8 mouse cellular contexts compared by ENCODE assay signal in genomic region chr4:117134601-117134995, GRCm38 (mm10). TPM values are rescaled to one million over a fixed set of nuclear protein-coding genes. Genes with fewer than 3 reads are reported as not detected.
DNase-seq lines count a peak whose midpoint lies in the region; ATAC-seq lines count a peak whose summit lies in the region.

No protein-coding gene starts in this region.

- H3K4me1 ChIP-seq in forebrain, embryonic 12.5 days = peaks cover 38% of the 10 kb centered on the region
- H3K4me1 ChIP-seq in hindbrain, embryonic 16.5 days (ENCODE audit: control insufficient read depth, insufficient read depth, low read depth, low read length) = peaks cover 16% of the 10 kb centered on the region
- H3K4me1 ChIP-seq in midbrain, embryonic 16.5 days (ENCODE audit: control insufficient read depth, insufficient read depth, low read length) = peaks cover 18% of the 10 kb centered on the region; the same call in 1 of the 2 replicates

- H3K9me3 ChIP-seq in forebrain, embryonic 12.5 days = no peaks in the 10 kb centered on the region
- H3K9me3 ChIP-seq in hindbrain, embryonic 16.5 days (ENCODE audit: control insufficient read depth, low read length) = no peaks in the 10 kb centered on the region
- H3K9me3 ChIP-seq in midbrain, embryonic 16.5 days (replicated peaks; ENCODE audit: control insufficient read depth, low read length, poor library complexity, severe bottlenecking) = no peaks in the 10 kb centered on the region

- no peak overlapping the region for H3K27ac ChIP-seq in forebrain, embryonic 12.5 days
- no peak overlapping the region for H3K27ac ChIP-seq in hindbrain, embryonic 16.5 days (ENCODE audit: low read depth, low read length)
- H3K27ac ChIP-seq in midbrain, embryonic 16.5 days (ENCODE audit: low read length) = peak overlapping the region; percentile 82; the same call in 1 of the 2 replicates

- WGBS in forebrain, embryonic 12.5 days = 43% methylated on average over 2 of the region's 2 CpGs
- 36% methylated on average over 2 of the region's 2 CpGs for WGBS in hindbrain, embryonic 16.5 days
- 31% methylated on average over 2 of the region's 2 CpGs for WGBS in midbrain, embryonic 16.5 days

- peak overlapping the region; percentile 93 for H3K4me2 ChIP-seq in forebrain, embryonic 12.5 days
- peak overlapping the region; percentile 84 for H3K4me2 ChIP-seq in hindbrain, embryonic 16.5 days (ENCODE audit: low read length)
- H3K4me2 ChIP-seq in midbrain, embryonic 16.5 days (ENCODE audit: low read length) = peak overlapping the region; percentile 73

- peak; percentile 46 to 50 for DNase-seq in kidney, postnatal 36 days
- DNase-seq in kidney, postnatal 14 days = no peak
- DNase-seq in spleen, adult 18-20 months = no peak
- no peak for DNase-seq in layer of hippocampus, postnatal 25 days (ENCODE audit: extremely low spot score in 1 of 2, low spot score in 1 of 2)
- no peak for DNase-seq in urinary bladder, adult 18-20 months (ENCODE audit: low spot score in 2 of 2)

- no peak overlapping the region; the same call in 1 of the 2 replicates for H3K4me3 ChIP-seq in forebrain, embryonic 12.5 days (replicated peaks)
- H3K4me3 ChIP-seq in hindbrain, embryonic 16.5 days (ENCODE audit: low read length) = no peak overlapping the region
- H3K4me3 ChIP-seq in midbrain, embryonic 16.5 days (ENCODE audit: low read depth, low read length) = no peak overlapping the region

- no peak for ATAC-seq in forebrain, embryonic 12.5 days (ENCODE audit: low FRiP score)
- no peak for ATAC-seq in hindbrain, embryonic 16.5 days
- ATAC-seq in midbrain, embryonic 16.5 days = no peak

- H3K36me3 ChIP-seq in forebrain, embryonic 12.5 days (replicated peaks) = peaks cover 8% of the 10 kb centered on the region; the same call in 1 of the 2 replicates
- H3K36me3 ChIP-seq in hindbrain, embryonic 16.5 days (ENCODE audit: control insufficient read depth, insufficient read depth, low read length) = peaks cover 12% of the 10 kb centered on the region; the same call in 1 of the 2 replicates
- no peaks in the 10 kb centered on the region for H3K36me3 ChIP-seq in midbrain, embryonic 16.5 days (ENCODE audit: control insufficient read depth, insufficient read depth, low read length)

- H3K9ac ChIP-seq in forebrain, embryonic 12.5 days = no peak overlapping the region
- H3K9ac ChIP-seq in hindbrain, embryonic 16.5 days (ENCODE audit: low read depth, low read length) = no peak overlapping the region
- H3K9ac ChIP-seq in midbrain, embryonic 16.5 days (ENCODE audit: low read depth, low read length) = no peak overlapping the region; the same call in 1 of the 2 replicates

- peaks cover 31% of the 10 kb centered on the region for H3K27me3 ChIP-seq in forebrain, embryonic 12.5 days
- H3K27me3 ChIP-seq in hindbrain, embryonic 16.5 days (replicated peaks; ENCODE audit: control insufficient read depth, insufficient read depth, low read length) = no peaks in the 10 kb centered on the region
- no peaks in the 10 kb centered on the region for H3K27me3 ChIP-seq in midbrain, embryonic 16.5 days (ENCODE audit: control insufficient read depth, insufficient read depth, low read depth, low read length)

RNA-seq across cellular contexts. Expression of gene Plk3, which starts 0.8 kb away (rescaled TPM):
- 17.7 and 23.1 TPM in 2 replicates for polyA plus RNA-seq in forebrain, embryonic 12.5 days (2016; fragmentation: Nextera tagmentation; extraction: Ambion mirVana)
- polyA plus RNA-seq in hindbrain, embryonic 16.5 days (2015; fragmentation: Nextera tagmentation; extraction: Ambion mirVana) = 24.0 and 24.8 TPM in 2 replicates
- 18.7 TPM in 2 replicates for polyA plus RNA-seq in midbrain, embryonic 16.5 days (2015; fragmentation: Nextera tagmentation; extraction: Ambion mirVana)
- total RNA-seq in layer of hippocampus, postnatal 25 days (2021) = 10 to 100 TPM; 10.9 to 11.9 TPM

RNA-seq across cellular contexts. Expression of gene Tctex1d4, which starts 8.0 kb away (rescaled TPM):
- polyA plus RNA-seq in forebrain, embryonic 12.5 days (2016; fragmentation: Nextera tagmentation; extraction: Ambion mirVana) = not detected in 2 replicates
- polyA plus RNA-seq in hindbrain, embryonic 16.5 days (2015; fragmentation: Nextera tagmentation; extraction: Ambion mirVana) = 1.5 and 1.8 TPM in 2 replicates
- 0.46 and 1.1 TPM in 2 replicates for polyA plus RNA-seq in midbrain, embryonic 16.5 days (2015; fragmentation: Nextera tagmentation; extraction: Ambion mirVana)
- total RNA-seq in layer of hippocampus, postnatal 25 days (2021) = under 1 TPM; 0.27 to 0.75 TPM

RNA-seq across cellular contexts. Expression of gene Btbd19, which starts 9.1 kb away (rescaled TPM):
- 3.2 and 5.2 TPM in 2 replicates for polyA plus RNA-seq in forebrain, embryonic 12.5 days (2016; fragmentation: Nextera tagmentation; extraction: Ambion mirVana)
- polyA plus RNA-seq in hindbrain, embryonic 16.5 days (2015; fragmentation: Nextera tagmentation; extraction: Ambion mirVana) = 3.9 and 4.9 TPM in 2 replicates
- 3.9 and 4.0 TPM in 2 replicates for polyA plus RNA-seq in midbrain, embryonic 16.5 days (2015; fragmentation: Nextera tagmentation; extraction: Ambion mirVana)
- total RNA-seq in layer of hippocampus, postnatal 25 days (2021) = 10 to 100 TPM; 10.5 to 12.1 TPM

RNA-seq across cellular contexts. Expression of gene Rps8, which starts 21.4 kb away (rescaled TPM):
- 668 and 669 TPM in 2 replicates for polyA plus RNA-seq in forebrain, embryonic 12.5 days (2016; fragmentation: Nextera tagmentation; extraction: Ambion mirVana)
- 320 and 403 TPM in 2 replicates for polyA plus RNA-seq in hindbrain, embryonic 16.5 days (2015; fragmentation: Nextera tagmentation; extraction: Ambion mirVana)
- 381 and 382 TPM in 2 replicates for polyA plus RNA-seq in midbrain, embryonic 16.5 days (2015; fragmentation: Nextera tagmentation; extraction: Ambion mirVana)
- 100 to 1,000 TPM; 437 to 521 TPM for total RNA-seq in layer of hippocampus, postnatal 25 days (2021)

RNA-seq across cellular contexts. Expression of gene Ptch2, which starts 38.7 kb away (rescaled TPM):
- 5.9 and 6.7 TPM in 2 replicates for polyA plus RNA-seq in forebrain, embryonic 12.5 days (2016; fragmentation: Nextera tagmentation; extraction: Ambion mirVana)
- polyA plus RNA-seq in hindbrain, embryonic 16.5 days (2015; fragmentation: Nextera tagmentation; extraction: Ambion mirVana) = 7.8 and 9.6 TPM in 2 replicates
- 7.4 and 9.5 TPM in 2 replicates for polyA plus RNA-seq in midbrain, embryonic 16.5 days (2015; fragmentation: Nextera tagmentation; extraction: Ambion mirVana)
- 1 to 10 TPM; 1.4 to 3.0 TPM for total RNA-seq in layer of hippocampus, postnatal 25 days (2021)

Comparison
In these comparisons a context has a peak if more than half of its experiments do, and no peak if none do; other contexts are left out.
1. DNase-seq: peak in kidney, postnatal 36 days (2 of 2); none in kidney, postnatal 14 days (single experiment), spleen, adult 18-20 months (0 of 2), layer of hippocampus, postnatal 25 days (0 of 2) and urinary bladder, adult 18-20 months (0 of 2).
2. Peak in every context shown above with its lines, with median percentiles within 50 percentile points of each other: H3K4me2 ChIP-seq.